Mouse (Mus musculus): ENCODE measurements around the gene Rom1. TPM values are rescaled to one million over a fixed set of nuclear protein-coding genes. Genes with fewer than 3 reads are reported as not detected.

The Rom1 gene
- polyA plus RNA-seq, 1 experiment = 6.0 TPM

- H3K27me3 ChIP-seq (ENCODE audit: control insufficient read depth, insufficient read depth, insufficient read length) = no peaks in the 10 kb centered on the region
- H3K79me2 ChIP-seq (ENCODE audit: control insufficient read depth, insufficient read depth) = no peaks in the 10 kb centered on the region
- TF ChIP-seq CEBPB (IDR thresholded peaks at IDR 0.05; ENCODE audit: insufficient read depth, poor library complexity, severe bottlenecking) (no peak), E2F4 (IDR thresholded peaks at IDR 0.05; ENCODE audit: insufficient read depth) (no peak), POLR2A (IDR thresholded peaks at IDR 0.05; ENCODE audit: insufficient read length, low read depth) (no peak), MAX (IDR thresholded peaks at IDR 0.05; ENCODE audit: low read depth) (no peak), POLR2AphosphoS2 (IDR thresholded peaks at IDR 0.05; ENCODE audit: insufficient read length, low read depth) (no peak), MYOG (IDR thresholded peaks at IDR 0.05; ENCODE audit: control insufficient read depth in 1 of 3, insufficient read depth in 1 of 3, insufficient read length in 2 of 3, low read depth in 2 of 3) (no peak), TCF12 (IDR thresholded peaks at IDR 0.05; ENCODE audit: insufficient read depth, poor library complexity, severe bottlenecking) (no peak), REST (IDR thresholded peaks at IDR 0.05; ENCODE audit: insufficient read depth, insufficient read length) (no peak), TCF3 (IDR thresholded peaks at IDR 0.05; ENCODE audit: insufficient read length, low read depth) (no peak), SRF (IDR thresholded peaks at IDR 0.05; ENCODE audit: control insufficient read depth, insufficient read length, low read depth) (no peak), MYOD1 (IDR thresholded peaks at IDR 0.05; ENCODE audit: control insufficient read depth in 1 of 3, insufficient read length in 2 of 3, low read depth in 2 of 3) (no peak), USF1 (IDR thresholded peaks at IDR 0.05; ENCODE audit: low read depth) (no peak)
- H3K4me2 ChIP-seq (ENCODE audit: low read depth) = no peak overlapping the region
- H3K4me3 ChIP-seq = no peak overlapping the region
- H3K36me3 ChIP-seq (ENCODE audit: control insufficient read depth, insufficient read depth) = peaks cover 67% of the 10 kb centered on the region
- no peak overlapping the region for H3ac ChIP-seq (ENCODE audit: control insufficient read depth, insufficient read length)
These were observed 20.6 kb downstream of the Rom1 start for GRCm38 (mm10) chr19:8908531-8908930.

GRCm38 (mm10) chr19:8903412-8903811 lies 25.7 kb downstream of the Rom1 start:
- peaks cover 39% of the 10 kb centered on the region for H3K36me3 ChIP-seq (ENCODE audit: control insufficient read depth, insufficient read depth)
- H3K4me3 ChIP-seq = no peak overlapping the region
- no peak overlapping the region for H3K4me2 ChIP-seq (ENCODE audit: low read depth)
- no peaks in the 10 kb centered on the region for H3K27me3 ChIP-seq (ENCODE audit: control insufficient read depth, insufficient read depth, insufficient read length)
- no peak for TF ChIP-seq MYOG (IDR thresholded peaks at IDR 0.05; ENCODE audit: control insufficient read depth in 1 of 3, insufficient read depth in 1 of 3, insufficient read length in 2 of 3, low read depth in 2 of 3)
- TF ChIP-seq CEBPB (IDR thresholded peaks at IDR 0.05; ENCODE audit: insufficient read depth, poor library complexity, severe bottlenecking) = no peak
- no peak for TF ChIP-seq TCF3 (IDR thresholded peaks at IDR 0.05; ENCODE audit: insufficient read length, low read depth)
- TF ChIP-seq TCF12 (IDR thresholded peaks at IDR 0.05; ENCODE audit: insufficient read depth, poor library complexity, severe bottlenecking) = no peak
- TF ChIP-seq MYOD1 (IDR thresholded peaks at IDR 0.05; ENCODE audit: control insufficient read depth in 1 of 3, insufficient read length in 2 of 3, low read depth in 2 of 3) = no peak
- TF ChIP-seq MAX (IDR thresholded peaks at IDR 0.05; ENCODE audit: low read depth) = no peak
- no peak for TF ChIP-seq POLR2A (IDR thresholded peaks at IDR 0.05; ENCODE audit: insufficient read length, low read depth)
- TF ChIP-seq USF1 (IDR thresholded peaks at IDR 0.05; ENCODE audit: low read depth) = no peak
- no peak for TF ChIP-seq POLR2AphosphoS2 (IDR thresholded peaks at IDR 0.05; ENCODE audit: insufficient read length, low read depth)
- TF ChIP-seq REST (IDR thresholded peaks at IDR 0.05; ENCODE audit: insufficient read depth, insufficient read length) = no peak
- TF ChIP-seq E2F4 (IDR thresholded peaks at IDR 0.05; ENCODE audit: insufficient read depth) = no peak
- TF ChIP-seq SRF (IDR thresholded peaks at IDR 0.05; ENCODE audit: control insufficient read depth, insufficient read length, low read depth) = no peak
- H3ac ChIP-seq (ENCODE audit: control insufficient read depth, insufficient read length) = no peak overlapping the region
- peaks cover 41% of the 10 kb centered on the region for H3K79me2 ChIP-seq (ENCODE audit: control insufficient read depth, insufficient read depth)

- H3K4me2 ChIP-seq (ENCODE audit: low read depth) = peak overlapping the region; percentile 92
- no peaks in the 10 kb centered on the region for H3K27me3 ChIP-seq (ENCODE audit: control insufficient read depth, insufficient read depth, insufficient read length)
- H3K36me3 ChIP-seq (ENCODE audit: control insufficient read depth, insufficient read depth) = peaks cover 22% of the 10 kb centered on the region
- H3K79me2 ChIP-seq (ENCODE audit: control insufficient read depth, insufficient read depth) = peaks cover 59% of the 10 kb centered on the region
- peak overlapping the region; percentile 86 for H3K4me3 ChIP-seq
- peak overlapping the region; percentile 10 for H3ac ChIP-seq (ENCODE audit: control insufficient read depth, insufficient read length)
- TF ChIP-seq MYOG (IDR thresholded peaks at IDR 0.05; ENCODE audit: control insufficient read depth in 1 of 3, insufficient read depth in 1 of 3, insufficient read length in 2 of 3, low read depth in 2 of 3) (no peak), TCF3 (IDR thresholded peaks at IDR 0.05; ENCODE audit: insufficient read length, low read depth) (no peak)
These were observed 30.1 kb downstream of the Rom1 start for GRCm38 (mm10) chr19:8899079-8899478.

- Histone ChIP-seq H3K36me3 (ENCODE audit: control insufficient read depth, insufficient read depth) (peaks cover 17% of the 10 kb centered on the region), H3K4me2 (ENCODE audit: low read depth) (peak overlapping the region; percentile 92)
- TF ChIP-seq TCF12 (IDR thresholded peaks at IDR 0.05; ENCODE audit: insufficient read depth, poor library complexity, severe bottlenecking) (no peak), E2F4 (IDR thresholded peaks at IDR 0.05; ENCODE audit: insufficient read depth) (no peak), POLR2AphosphoS2 (IDR thresholded peaks at IDR 0.05; ENCODE audit: insufficient read length, low read depth) (no peak), CEBPB (IDR thresholded peaks at IDR 0.05; ENCODE audit: insufficient read depth, poor library complexity, severe bottlenecking) (no peak), TCF3 (IDR thresholded peaks at IDR 0.05; ENCODE audit: insufficient read length, low read depth) (no peak), USF1 (IDR thresholded peaks at IDR 0.05; ENCODE audit: low read depth) (no peak), REST (IDR thresholded peaks at IDR 0.05; ENCODE audit: insufficient read depth, insufficient read length) (no peak), MYOG (IDR thresholded peaks at IDR 0.05; ENCODE audit: control insufficient read depth in 1 of 3, insufficient read depth in 1 of 3, insufficient read length in 2 of 3, low read depth in 2 of 3) (no peak), POLR2A (IDR thresholded peaks at IDR 0.05; ENCODE audit: insufficient read length, low read depth) (no peak), MAX (IDR thresholded peaks at IDR 0.05; ENCODE audit: low read depth) (no peak), SRF (IDR thresholded peaks at IDR 0.05; ENCODE audit: control insufficient read depth, insufficient read length, low read depth) (no peak), MYOD1 (IDR thresholded peaks at IDR 0.05; ENCODE audit: control insufficient read depth in 1 of 3, insufficient read length in 2 of 3, low read depth in 2 of 3) (no peak)
These were observed 30.6 kb downstream of the Rom1 start for GRCm38 (mm10) chr19:8898576-8898975.

More at GRCm38 (mm10) chr19:8898576-8898975, 30.6 kb downstream of the Rom1 start:
- H3K27me3 ChIP-seq (ENCODE audit: control insufficient read depth, insufficient read depth, insufficient read length) = no peaks in the 10 kb centered on the region
- H3K4me3 ChIP-seq = peak overlapping the region; percentile 86
- H3K79me2 ChIP-seq (ENCODE audit: control insufficient read depth, insufficient read depth) = peaks cover 64% of the 10 kb centered on the region
- peak overlapping the region; percentile 10 for H3ac ChIP-seq (ENCODE audit: control insufficient read depth, insufficient read length)

Data from myocyte (in vitro differentiated cells).